Mouse (Mus musculus): Measurements from ENCODE around the gene Dclk1. TPM values are rescaled to one million over a fixed set of nuclear protein-coding genes. Genes with fewer than 3 reads are reported as not detected.
"Not testable (repeated sequence)": the region's sequence is repeated elsewhere in the genome, so short reads cannot be mapped to it uniquely, and the experiment has no call there.

Dclk1 gene
- total RNA-seq (2021) = 100 to 1,000 TPM; 785 to 850 TPM
- long read RNA-seq, experiment 1, full-length matches to known transcripts = 79 of 306 reads
- long read RNA-seq, experiment 1, partial matches to known transcripts = 105 of 306 reads
- long read RNA-seq, experiment 1, other reads (novel, unspliced or antisense) = 122 of 306 reads
- long read RNA-seq, experiment 2, full-length matches to known transcripts = 31 of 180 reads
- long read RNA-seq, experiment 2, partial matches to known transcripts = 93 of 180 reads
- long read RNA-seq, experiment 2, other reads (novel, unspliced or antisense) = 56 of 180 reads

- DNase-seq (ENCODE audit: low spot score in 2 of 2) = no peak
Observed at GRCm38 (mm10) chr3:55241730-55242421, at the start of gene Dclk1. Gene Dclk1, plus strand, starts transcription at chr3:55242364.

GRCm38 (mm10) chr3:55193351-55193750 lies 48.8 kb upstream of the Dclk1 start:
- no peak for DNase-seq (ENCODE audit: low spot score in 2 of 2)

- no peak for DNase-seq (ENCODE audit: low spot score in 2 of 2)
Observed at GRCm38 (mm10) chr3:55194792-55195191, 47.4 kb upstream of the Dclk1 start.

- DNase-seq (ENCODE audit: low spot score in 2 of 2) = no peak
Observed at GRCm38 (mm10) chr3:55195581-55196327, 46.4 kb upstream of the Dclk1 start.

GRCm38 (mm10) chr3:55196328-55196710 lies 45.8 kb upstream of the Dclk1 start:
- DNase-seq (ENCODE audit: low spot score in 2 of 2) = no peak

GRCm38 (mm10) chr3:55203621-55204020 lies 38.5 kb upstream of the Dclk1 start:
- DNase-seq (ENCODE audit: low spot score in 2 of 2) = not testable (repeated sequence)

- no peak for DNase-seq (ENCODE audit: low spot score in 2 of 2)
Observed at GRCm38 (mm10) chr3:55206413-55206812, 35.8 kb upstream of the Dclk1 start.

- DNase-seq (ENCODE audit: low spot score in 2 of 2) = no peak
Observed at GRCm38 (mm10) chr3:55207665-55208064, 34.5 kb upstream of the Dclk1 start.

- no peak for DNase-seq (ENCODE audit: low spot score in 2 of 2)
Observed at GRCm38 (mm10) chr3:55212254-55212653, 29.9 kb upstream of the Dclk1 start.

GRCm38 (mm10) chr3:55213785-55214184 lies 28.4 kb upstream of the Dclk1 start:
- DNase-seq (ENCODE audit: low spot score in 2 of 2) = no peak

GRCm38 (mm10) chr3:55214413-55214812 lies 27.8 kb upstream of the Dclk1 start:
- DNase-seq (ENCODE audit: low spot score in 2 of 2) = no peak

GRCm38 (mm10) chr3:55222502-55222901 lies 19.7 kb upstream of the Dclk1 start:
- DNase-seq (ENCODE audit: low spot score in 2 of 2) = no peak

GRCm38 (mm10) chr3:55223862-55224261 lies 18.3 kb upstream of the Dclk1 start:
- no peak for DNase-seq (ENCODE audit: low spot score in 2 of 2)

GRCm38 (mm10) chr3:55226501-55227213 lies 15.5 kb upstream of the Dclk1 start:
- DNase-seq (ENCODE audit: low spot score in 2 of 2) = peak; percentile 7 to 12

GRCm38 (mm10) chr3:55227214-55227581 lies 15.0 kb upstream of the Dclk1 start:
- no peak for DNase-seq (ENCODE audit: low spot score in 2 of 2)

- peak; percentile 85 to 88 for DNase-seq (ENCODE audit: low spot score in 2 of 2)
Observed at GRCm38 (mm10) chr3:55242422-55243055, 375 bp downstream of the Dclk1 start.

GRCm38 (mm10) chr3:55243056-55243471 lies 900 bp downstream of the Dclk1 start:
- DNase-seq (ENCODE audit: low spot score in 2 of 2) = peak; percentile 31 to 62

GRCm38 (mm10) chr3:55244087-55244486 lies 1.9 kb downstream of the Dclk1 start:
- peak; percentile 44 to 62 for DNase-seq (ENCODE audit: low spot score in 2 of 2)

- peak; percentile 33 to 57 for DNase-seq (ENCODE audit: low spot score in 2 of 2)
Observed at GRCm38 (mm10) chr3:55246618-55247272, 4.6 kb downstream of the Dclk1 start.

GRCm38 (mm10) chr3:55248048-55248447 lies 5.9 kb downstream of the Dclk1 start:
- DNase-seq (ENCODE audit: low spot score in 2 of 2) = no peak
